Mouse (Mus musculus): ENCODE measurements around the gene Slc36a1.

The Slc36a1 gene

GRCm38 (mm10) chr11:55274756-55275155 lies 70.6 kb downstream of the Slc36a1 start:
- no peak for DNase-seq (ENCODE audit: low spot score)

Measured in MN1 (cell line).